Mouse (Mus musculus) hematopoietic multipotent progenitor cell, adult 10-12 weeks (in vitro differentiated cells): ENCODE measurements around the gene 1700069L16Rik. TPM values are rescaled to one million over a fixed set of nuclear protein-coding genes. Genes with fewer than 3 reads are reported as not detected.

ENCODE experiments used
- polyA plus RNA-seq: library from polyadenylated mRNA; stranded (reverse); fragments of >175 nt; gene quantifications from 2 replicates; pipeline ENCODE4 v1.2.3, GENCODE M21; 2012; ENCODE audit warnings: low replicate concordance

Gene 1700069L16Rik
- polyA plus RNA-seq = not detected in 2 replicates

GRCm38 (mm10) chr5:113724446-113724845 lies at the start of gene 1700069L16Rik:
1700069L16Rik (minus strand) TSS chr5:113724772.

GRCm38 (mm10) chr5:113772450-113772895 lies 47.9 kb upstream of the 1700069L16Rik start, which contains the start of the genes Sart3 and Iscu:
Sart3 (minus strand) TSS chr5:113772510.
Iscu (plus strand) TSS chr5:113772748.

GRCm38 (mm10) chr5:113735345-113736112 lies 11.0 kb upstream of the 1700069L16Rik start, which contains the start of gene Ficd:
Ficd (plus strand) TSS chr5:113735803.

GRCm38 (mm10) chr5:113650035-113650865 lies 74.3 kb downstream of the 1700069L16Rik start, which contains the start of gene Cmklr1:
Cmklr1 (minus strand) TSS chr5:113650426.

Other genes starting within 250 kb of the 1700069L16Rik start
- gene Wscd2, start 234.4 kb downstream of the 1700069L16Rik start, polyA plus RNA-seq = 1.5 and 2.2 TPM in 2 replicates
- gene Cmklr1, start 74.3 kb downstream of the 1700069L16Rik start, polyA plus RNA-seq = 1.9 and 5.8 TPM in 2 replicates
- gene Ficd, start 11.0 kb upstream of the 1700069L16Rik start, polyA plus RNA-seq = 6.5 and 7.2 TPM in 2 replicates
- gene Sart3, start 47.7 kb upstream of the 1700069L16Rik start, polyA plus RNA-seq = 29.0 and 31.3 TPM in 2 replicates
- 62.2 and 84.8 TPM in 2 replicates for gene Iscu, start 48.0 kb upstream of the 1700069L16Rik start, polyA plus RNA-seq
- 0.34 and 0.41 TPM in 2 replicates for gene Tmem119, start 75.7 kb upstream of the 1700069L16Rik start, polyA plus RNA-seq
- gene Selplg, start 107.9 kb upstream of the 1700069L16Rik start, polyA plus RNA-seq = 595 and 1,736 TPM in 2 replicates
- gene Coro1c, start 184.0 kb upstream of the 1700069L16Rik start, polyA plus RNA-seq = 33.7 and 39.1 TPM in 2 replicates